Mouse (Mus musculus): ENCODE results near the gene Trabd2b. TPM values are rescaled to one million over a fixed set of nuclear protein-coding genes. Genes with fewer than 3 reads are reported as not detected.

The Trabd2b gene
- polyA plus RNA-seq, 1 experiment, result 0.63 TPM

- no peak overlapping the region for H3K4me3 ChIP-seq (ENCODE audit: low read depth, low read length)
- H3K9me3 ChIP-seq (replicated peaks; ENCODE audit: control insufficient read depth, insufficient read depth, low read length, poor library complexity, severe bottlenecking), result no peaks in the 10 kb centered on the region
- no peak overlapping the region for H3K9ac ChIP-seq (ENCODE audit: low read depth, poor library complexity, severe bottlenecking)
- no peak overlapping the region for H3K27ac ChIP-seq (ENCODE audit: insufficient read depth, low read length)
- H3K27me3 ChIP-seq (ENCODE audit: control insufficient read depth, insufficient read depth, low read length, poor library complexity, severe bottlenecking), result peaks cover 19% of the 10 kb centered on the region
- no peaks in the 10 kb centered on the region for H3K4me1 ChIP-seq (ENCODE audit: control insufficient read depth, insufficient read depth, low read length)
- TF ChIP-seq CTCF (IDR thresholded peaks at IDR 0.05; ENCODE audit: low read depth, low read length) (no peak), EP300 (IDR thresholded peaks at IDR 0.05; ENCODE audit: insufficient read depth, low read depth, low read length) (no peak), POLR2A (IDR thresholded peaks at IDR 0.05; ENCODE audit: insufficient read depth, low read length) (no peak)
- no peaks in the 10 kb centered on the region for H3K36me3 ChIP-seq (ENCODE audit: control insufficient read depth, insufficient read depth, low read length, poor library complexity, severe bottlenecking)
Observed at GRCm38 (mm10) chr4:114409511-114409910, 3.0 kb downstream of the Trabd2b start.

GRCm38 (mm10) chr4:114410026-114410425 is 3.5 kb downstream of the Trabd2b start:
- Histone ChIP-seq H3K4me1 (ENCODE audit: control insufficient read depth, insufficient read depth, low read length) (no peaks in the 10 kb centered on the region), H3K36me3 (ENCODE audit: control insufficient read depth, insufficient read depth, low read length, poor library complexity, severe bottlenecking) (no peaks in the 10 kb centered on the region), H3K4me3 (ENCODE audit: low read depth, low read length) (no peak overlapping the region), H3K27me3 (ENCODE audit: control insufficient read depth, insufficient read depth, low read length, poor library complexity, severe bottlenecking) (peaks cover 19% of the 10 kb centered on the region), H3K9me3 (replicated peaks; ENCODE audit: control insufficient read depth, insufficient read depth, low read length, poor library complexity, severe bottlenecking) (no peaks in the 10 kb centered on the region), H3K9ac (ENCODE audit: low read depth, poor library complexity, severe bottlenecking) (no peak overlapping the region), H3K27ac (ENCODE audit: insufficient read depth, low read length) (no peak overlapping the region)
- TF ChIP-seq POLR2A (IDR thresholded peaks at IDR 0.05; ENCODE audit: insufficient read depth, low read length), result no peak
- no peak for TF ChIP-seq EP300 (IDR thresholded peaks at IDR 0.05; ENCODE audit: insufficient read depth, low read depth, low read length)
- TF ChIP-seq CTCF (IDR thresholded peaks at IDR 0.05; ENCODE audit: low read depth, low read length), result no peak

- Histone ChIP-seq H3K4me3 (ENCODE audit: low read depth, low read length) (no peak overlapping the region), H3K9me3 (replicated peaks; ENCODE audit: control insufficient read depth, insufficient read depth, low read length, poor library complexity, severe bottlenecking) (no peaks in the 10 kb centered on the region), H3K4me1 (ENCODE audit: control insufficient read depth, insufficient read depth, low read length) (no peaks in the 10 kb centered on the region), H3K27ac (ENCODE audit: insufficient read depth, low read length) (no peak overlapping the region), H3K36me3 (ENCODE audit: control insufficient read depth, insufficient read depth, low read length, poor library complexity, severe bottlenecking) (no peaks in the 10 kb centered on the region), H3K27me3 (ENCODE audit: control insufficient read depth, insufficient read depth, low read length, poor library complexity, severe bottlenecking) (peaks cover 19% of the 10 kb centered on the region), H3K9ac (ENCODE audit: low read depth, poor library complexity, severe bottlenecking) (no peak overlapping the region)
- TF ChIP-seq EP300 (IDR thresholded peaks at IDR 0.05; ENCODE audit: insufficient read depth, low read depth, low read length), result no peak
- no peak for TF ChIP-seq CTCF (IDR thresholded peaks at IDR 0.05; ENCODE audit: low read depth, low read length)
- no peak for TF ChIP-seq POLR2A (IDR thresholded peaks at IDR 0.05; ENCODE audit: insufficient read depth, low read length)
Observed at GRCm38 (mm10) chr4:114410443-114410842, 3.9 kb downstream of the Trabd2b start.

GRCm38 (mm10) chr4:114410958-114411661 is 4.6 kb downstream of the Trabd2b start:
- H3K4me3 ChIP-seq (ENCODE audit: low read depth, low read length), result no peak overlapping the region
- H3K27me3 ChIP-seq (ENCODE audit: control insufficient read depth, insufficient read depth, low read length, poor library complexity, severe bottlenecking), result peaks cover 19% of the 10 kb centered on the region
- no peak overlapping the region for H3K27ac ChIP-seq (ENCODE audit: insufficient read depth, low read length)
- no peaks in the 10 kb centered on the region for H3K9me3 ChIP-seq (replicated peaks; ENCODE audit: control insufficient read depth, insufficient read depth, low read length, poor library complexity, severe bottlenecking)
- no peak overlapping the region for H3K9ac ChIP-seq (ENCODE audit: low read depth, poor library complexity, severe bottlenecking)
- H3K4me1 ChIP-seq (ENCODE audit: control insufficient read depth, insufficient read depth, low read length), result no peaks in the 10 kb centered on the region
- no peaks in the 10 kb centered on the region for H3K36me3 ChIP-seq (ENCODE audit: control insufficient read depth, insufficient read depth, low read length, poor library complexity, severe bottlenecking)
- TF ChIP-seq POLR2A (IDR thresholded peaks at IDR 0.05; ENCODE audit: insufficient read depth, low read length) (no peak), EP300 (IDR thresholded peaks at IDR 0.05; ENCODE audit: insufficient read depth, low read depth, low read length) (no peak), CTCF (IDR thresholded peaks at IDR 0.05; ENCODE audit: low read depth, low read length) (no peak)

GRCm38 (mm10) chr4:114411846-114412390 is 5.4 kb downstream of the Trabd2b start:
- H3K9me3 ChIP-seq (replicated peaks; ENCODE audit: control insufficient read depth, insufficient read depth, low read length, poor library complexity, severe bottlenecking), result no peaks in the 10 kb centered on the region
- no peak overlapping the region for H3K27ac ChIP-seq (ENCODE audit: insufficient read depth, low read length)
- no peaks in the 10 kb centered on the region for H3K36me3 ChIP-seq (ENCODE audit: control insufficient read depth, insufficient read depth, low read length, poor library complexity, severe bottlenecking)
- H3K9ac ChIP-seq (ENCODE audit: low read depth, poor library complexity, severe bottlenecking), result no peak overlapping the region
- peaks cover 12% of the 10 kb centered on the region; the same call in 1 of the 2 replicates for H3K27me3 ChIP-seq (ENCODE audit: control insufficient read depth, insufficient read depth, low read length, poor library complexity, severe bottlenecking)
- no peak overlapping the region for H3K4me3 ChIP-seq (ENCODE audit: low read depth, low read length)
- TF ChIP-seq POLR2A (IDR thresholded peaks at IDR 0.05; ENCODE audit: insufficient read depth, low read length) (no peak), EP300 (IDR thresholded peaks at IDR 0.05; ENCODE audit: insufficient read depth, low read depth, low read length) (no peak), CTCF (IDR thresholded peaks at IDR 0.05; ENCODE audit: low read depth, low read length) (no peak)
- no peaks in the 10 kb centered on the region for H3K4me1 ChIP-seq (ENCODE audit: control insufficient read depth, insufficient read depth, low read length)

Data from ES-Bruce4 (cell line).